Mouse (Mus musculus): ENCODE results near the gene Krt79.
A peak's percentile ranks its signal among the peaks of the same experiment; 100 is the strongest.

- TF ChIP-seq CTCF (IDR thresholded peaks at IDR 0.05; ENCODE audit: low read depth) (peak; percentile 48), EP300 (IDR thresholded peaks at IDR 0.05; ENCODE audit: low read depth) (no peak)
Measured at GRCm38 (mm10) chr15:101902171-101903149, 37.7 kb downstream of the Krt79 start.
